Mouse (Mus musculus): ENCODE data around the gene F11.

- TF ChIP-seq CTCF (IDR thresholded peaks at IDR 0.05; ENCODE audit: borderline replicate concordance, insufficient read depth, low read depth, low read length) (no peak), POLR2A (IDR thresholded peaks at IDR 0.05; ENCODE audit: borderline replicate concordance, insufficient read depth, low read length) (no peak)
These were observed 1.0 kb upstream of the F11 start for GRCm38 (mm10) chr8:45262851-45263250.

All from cerebellum, adult 2 months (tissue).